Mouse (Mus musculus): ENCODE measurements around the gene Usf1. TPM values are rescaled to one million over a fixed set of nuclear protein-coding genes. Genes with fewer than 3 reads are reported as not detected.

Usf1 gene
- total RNA-seq (2021): 10 to 100 TPM; 40.1 to 42.5 TPM
- long read RNA-seq, experiment 1, partial matches to known transcripts: 2 of 10 reads
- long read RNA-seq, experiment 1, other reads (novel, unspliced or antisense): 1 of 10 reads
- long read RNA-seq, experiment 2, partial matches to known transcripts: 0 of 7 reads
- long read RNA-seq, experiment 2, other reads (novel, unspliced or antisense): 3 of 7 reads

DNA sequence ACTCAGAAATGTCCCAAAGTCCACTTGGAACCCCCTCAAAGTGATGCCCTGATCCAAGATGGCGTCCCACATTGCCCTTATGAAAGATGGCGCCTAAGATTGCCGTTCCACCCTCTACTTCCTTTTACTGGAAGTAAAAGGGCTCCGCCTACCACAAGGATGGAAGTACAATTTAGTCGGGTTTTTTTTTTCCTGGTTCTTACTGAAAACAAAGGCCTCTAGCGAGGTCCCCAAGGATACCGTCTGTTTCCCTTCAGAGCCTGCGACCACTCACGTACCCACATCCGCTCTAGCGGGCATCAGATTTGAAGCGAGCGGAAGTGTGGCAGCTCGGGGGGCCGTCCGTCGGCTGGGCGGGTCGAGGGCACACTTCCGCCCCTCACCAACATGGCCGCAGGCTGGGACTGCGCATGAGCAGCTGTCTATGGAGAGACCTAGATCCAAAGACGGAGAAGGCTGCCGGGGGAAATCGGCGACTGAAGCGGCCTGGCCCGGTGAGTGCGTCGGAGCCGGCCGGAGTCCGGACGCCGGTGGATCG is at the start of gene Usf1:
Usf1 (plus strand) TSS at position 367 of the 538 bp plus-strand sequence.
- peak; percentile 96 to 97 for DNase-seq

DNA sequence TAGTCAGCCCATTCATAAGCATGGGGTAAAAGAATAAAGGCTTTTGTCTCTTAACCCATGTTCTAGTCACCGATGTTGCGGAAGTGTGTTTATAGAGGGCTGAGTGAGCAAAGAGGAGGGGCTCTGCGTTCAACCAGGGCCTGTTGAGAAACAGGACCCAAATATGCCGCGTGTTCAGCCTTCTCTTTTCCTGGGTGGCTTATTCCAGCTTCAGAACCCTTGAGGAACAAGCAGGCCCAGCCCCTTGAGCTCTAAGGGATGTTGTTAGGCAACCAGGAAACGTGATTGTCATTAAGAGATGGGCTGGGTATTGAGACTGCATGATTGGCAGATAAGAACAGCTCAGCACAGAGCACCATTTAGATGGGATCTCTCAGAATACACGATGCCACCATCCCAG is 45.2 kb upstream of the Usf1 start:
- peak in 1 of 2 experiments; percentile 27 for DNase-seq

DNA sequence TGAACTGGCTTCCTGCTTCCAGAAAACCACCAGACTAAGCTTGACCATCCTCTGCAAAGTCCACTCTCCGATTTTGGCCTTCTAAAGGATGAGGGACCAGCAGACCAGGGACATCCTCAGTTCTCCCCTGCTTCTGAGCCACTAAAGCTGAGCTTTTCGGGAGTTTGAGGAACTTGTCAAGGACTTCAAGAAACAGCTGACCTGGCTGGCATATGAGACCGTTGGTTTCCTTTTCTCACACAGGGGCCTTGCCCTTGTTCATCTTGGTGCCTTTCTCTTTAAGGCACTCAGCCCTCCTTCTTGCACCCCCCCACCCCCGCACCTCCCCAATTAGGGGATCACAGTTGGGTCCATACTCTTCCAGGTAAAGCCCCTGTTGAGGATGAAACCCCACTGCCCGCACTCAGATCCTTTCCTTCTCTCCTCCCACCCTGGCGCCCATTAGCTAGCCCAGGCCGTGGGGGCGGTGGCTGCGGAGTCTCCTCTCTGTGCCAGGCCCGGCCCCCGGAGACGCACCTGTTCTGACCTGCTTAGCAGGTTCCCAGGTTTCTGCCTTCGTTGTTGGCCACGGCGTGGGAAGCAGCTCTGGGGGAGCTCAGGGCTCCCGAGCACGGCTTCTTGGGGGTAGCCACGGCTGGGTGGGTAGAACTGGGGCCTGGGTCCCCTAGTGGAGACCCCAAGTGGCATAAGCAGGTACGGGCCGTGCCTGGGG is 41.1 kb upstream of the Usf1 start, which contains the start of gene Nectin4:
Nectin4 (plus strand) TSS at position 255 of the 712 bp plus-strand sequence.
- DNase-seq: peak in 1 of 2 experiments; percentile 39

DNA sequence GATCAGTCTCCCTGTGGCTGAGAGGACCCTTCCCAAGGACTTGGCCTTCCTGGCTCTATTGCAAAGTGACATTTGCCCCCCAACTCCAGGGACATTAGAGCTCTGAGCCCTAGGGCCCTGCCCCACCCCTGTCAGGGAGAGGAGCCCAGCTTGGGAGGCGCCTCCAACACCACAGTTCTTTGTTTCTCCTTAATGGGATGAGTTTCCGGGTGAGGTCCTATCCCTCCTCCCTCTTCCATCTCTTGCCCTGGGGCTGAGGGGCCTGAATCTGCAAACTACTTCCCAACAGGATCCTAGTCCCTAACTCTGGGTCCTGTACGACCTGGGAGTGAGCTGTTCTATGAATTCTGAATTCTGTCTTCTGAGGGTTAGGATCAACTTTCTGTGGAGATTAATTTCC is 38.2 kb upstream of the Usf1 start:
- DNase-seq: no peak

DNA sequence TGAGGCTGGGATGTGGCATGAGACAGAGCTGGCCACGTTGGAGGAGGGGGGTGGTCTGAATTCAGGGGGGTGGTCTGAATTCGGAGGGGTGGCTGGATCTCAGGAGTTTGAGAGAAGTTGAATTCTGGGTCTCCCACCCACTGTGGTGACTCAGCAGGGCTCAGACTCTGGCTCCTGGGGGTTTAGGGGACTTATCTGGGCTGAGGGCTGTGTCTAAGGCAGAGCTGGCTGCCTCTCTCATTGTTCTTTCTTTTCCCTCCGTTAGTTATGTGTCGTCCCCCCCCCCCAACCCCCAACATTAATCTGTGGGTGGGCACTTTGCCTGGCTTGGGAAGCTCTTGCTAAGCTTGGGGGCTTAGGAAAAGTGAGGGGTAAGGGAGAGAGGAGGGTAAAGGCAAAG is 37.2 kb upstream of the Usf1 start:
- no peak for DNase-seq

DNA sequence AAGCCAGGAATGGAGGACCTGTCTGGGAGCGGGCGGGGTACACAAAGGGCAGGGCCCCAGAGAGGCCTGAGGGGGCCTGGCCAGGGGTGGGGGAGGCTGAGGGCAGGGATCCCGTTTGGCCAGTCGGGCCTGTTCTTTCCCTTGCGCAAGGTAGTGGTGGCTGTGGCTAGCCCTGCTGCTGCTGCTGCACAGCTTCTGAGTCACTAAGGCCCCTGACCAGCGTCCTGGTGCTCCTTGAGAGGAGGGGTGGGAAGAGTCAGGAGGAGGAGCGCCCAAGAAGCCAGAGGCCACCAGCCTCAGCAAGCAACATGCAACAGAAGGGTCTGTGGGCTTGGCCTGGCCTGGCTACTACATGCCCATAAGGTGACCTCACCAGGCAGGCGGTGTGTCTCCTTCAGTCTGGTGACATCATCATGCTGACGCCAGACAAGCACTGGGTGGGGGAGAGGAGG is 35.4 kb upstream of the Usf1 start:
- no peak for DNase-seq

DNA sequence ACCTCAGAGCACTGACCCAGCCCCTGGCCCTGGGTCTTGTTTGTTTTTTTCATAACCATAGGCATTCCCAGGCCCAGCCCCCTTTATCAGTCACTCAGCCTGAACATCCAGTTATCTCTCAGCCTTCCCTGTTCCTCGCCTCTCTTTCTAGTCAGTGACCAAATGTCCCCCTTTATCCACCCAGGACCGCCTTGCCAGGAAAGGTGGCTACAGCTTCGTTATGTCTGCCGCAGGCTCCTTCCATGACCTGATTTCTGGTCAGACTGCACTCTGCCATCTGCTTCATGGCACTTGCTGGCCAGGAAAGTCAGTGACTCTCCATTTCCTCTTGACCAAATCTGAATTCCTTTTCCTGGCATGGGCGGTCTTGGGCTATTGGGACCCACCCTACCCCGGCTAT is 32.8 kb upstream of the Usf1 start:
- no peak for DNase-seq

DNA sequence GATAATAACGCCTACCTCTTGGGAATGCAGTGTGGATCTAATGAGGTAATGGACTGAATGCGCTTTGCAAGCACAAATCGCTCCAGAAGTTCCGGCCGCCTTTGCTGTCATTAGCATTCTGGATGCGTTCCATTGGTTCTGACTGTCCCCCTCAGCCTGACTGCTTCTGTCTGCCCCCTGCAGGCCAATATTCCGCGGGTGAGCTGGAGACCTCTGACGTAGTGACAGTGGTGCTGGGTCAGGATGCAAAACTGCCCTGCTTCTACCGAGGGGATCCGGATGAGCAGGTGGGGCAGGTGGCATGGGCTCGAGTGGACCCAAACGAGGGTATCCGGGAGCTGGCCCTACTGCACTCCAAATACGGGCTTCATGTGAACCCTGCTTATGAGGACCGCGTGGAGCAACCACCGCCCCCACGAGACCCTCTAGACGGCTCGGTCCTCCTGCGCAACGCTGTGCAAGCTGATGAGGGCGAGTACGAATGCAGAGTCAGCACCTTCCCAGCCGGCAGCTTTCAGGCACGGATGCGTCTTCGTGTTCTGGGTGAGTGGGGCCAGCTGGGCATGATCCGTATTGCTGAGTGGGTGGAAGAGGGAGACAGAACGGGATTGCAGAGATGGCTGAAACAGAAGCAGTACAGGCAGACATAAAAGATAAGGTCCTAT is 31.0 kb upstream of the Usf1 start:
- DNase-seq: peak; percentile 86 to 90

DNA sequence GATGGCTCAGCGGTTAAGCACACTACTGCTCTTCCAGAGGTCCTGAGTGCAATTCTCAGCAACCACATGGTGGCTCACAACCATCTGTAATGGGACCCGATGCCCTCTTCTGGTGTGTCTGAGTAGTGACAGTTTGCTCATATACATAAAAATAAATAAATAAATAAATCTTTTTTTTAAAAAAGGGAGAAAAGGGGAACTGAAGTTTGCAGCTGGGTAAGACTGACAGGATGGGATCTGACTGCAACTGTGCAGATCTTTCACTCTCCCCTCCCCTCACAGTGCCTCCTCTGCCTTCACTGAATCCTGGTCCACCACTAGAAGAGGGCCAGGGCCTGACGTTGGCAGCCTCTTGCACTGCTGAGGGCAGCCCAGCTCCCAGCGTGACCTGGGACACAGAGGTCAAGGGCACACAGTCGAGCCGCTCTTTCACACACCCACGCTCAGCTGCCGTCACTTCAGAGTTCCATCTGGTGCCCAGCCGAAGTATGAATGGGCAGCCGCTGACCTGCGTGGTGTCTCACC is 29.0 kb upstream of the Usf1 start:
- peak in 1 of 2 experiments; percentile 23 for DNase-seq

DNA sequence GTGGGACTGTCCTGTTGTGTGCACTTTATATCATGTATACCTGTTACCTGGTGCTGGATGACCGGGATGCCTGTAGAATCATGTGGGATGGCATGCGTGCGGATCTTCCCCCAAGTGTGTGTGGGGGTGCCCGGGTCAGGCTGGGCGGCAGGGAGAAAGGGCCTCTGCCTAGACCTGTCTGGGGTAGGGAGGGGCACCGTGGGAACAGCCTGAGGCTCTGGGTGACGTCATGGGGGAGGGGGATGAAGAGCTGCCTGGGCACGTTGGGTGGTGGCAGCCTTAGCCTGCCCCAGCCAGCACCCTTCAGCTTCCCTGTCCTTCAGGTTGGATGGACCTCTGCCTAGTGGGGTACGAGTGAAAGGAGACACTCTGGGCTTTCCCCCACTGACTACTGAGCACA is 26.8 kb upstream of the Usf1 start:
- no peak for DNase-seq

DNA sequence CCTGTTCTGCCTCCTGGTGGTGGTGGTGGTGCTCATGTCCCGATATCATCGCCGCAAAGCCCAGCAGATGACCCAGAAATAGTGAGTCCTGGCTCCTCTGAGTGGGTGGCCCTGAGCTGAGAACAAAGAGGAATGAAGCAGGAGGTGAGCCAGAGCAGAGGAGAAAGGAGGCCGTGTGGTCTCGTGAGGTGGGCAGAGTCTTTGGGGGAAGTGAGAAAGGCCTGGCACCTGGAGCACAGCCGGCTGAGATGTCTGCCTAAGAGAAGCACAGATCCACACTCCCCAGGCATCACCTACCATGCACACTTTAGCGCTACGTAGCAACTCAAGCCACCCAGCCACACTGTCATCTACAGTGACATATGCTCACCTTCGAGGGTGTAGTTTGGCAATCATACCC is 25.9 kb upstream of the Usf1 start:
- no peak for DNase-seq

DNA sequence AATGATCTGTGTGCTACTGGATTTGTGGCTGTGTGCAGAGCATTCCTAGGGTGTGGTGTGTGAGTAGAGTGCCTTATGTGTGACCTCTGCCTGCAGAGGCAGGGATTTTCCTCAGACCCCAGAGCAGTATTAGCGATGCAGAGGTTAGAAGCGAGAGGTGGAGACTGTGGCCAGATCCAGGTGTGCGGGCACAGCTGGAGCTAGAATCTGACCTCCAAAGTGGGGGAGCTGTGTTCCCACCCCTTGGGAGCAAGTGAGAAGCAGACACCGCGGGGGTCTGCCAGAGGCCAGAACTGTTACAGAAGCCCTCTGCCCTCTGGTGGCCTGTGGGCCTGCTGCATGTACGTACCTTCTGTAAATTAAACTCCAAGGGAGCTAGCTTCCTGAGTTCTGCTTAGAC is 24.0 kb upstream of the Usf1 start:
- no peak for DNase-seq

DNA sequence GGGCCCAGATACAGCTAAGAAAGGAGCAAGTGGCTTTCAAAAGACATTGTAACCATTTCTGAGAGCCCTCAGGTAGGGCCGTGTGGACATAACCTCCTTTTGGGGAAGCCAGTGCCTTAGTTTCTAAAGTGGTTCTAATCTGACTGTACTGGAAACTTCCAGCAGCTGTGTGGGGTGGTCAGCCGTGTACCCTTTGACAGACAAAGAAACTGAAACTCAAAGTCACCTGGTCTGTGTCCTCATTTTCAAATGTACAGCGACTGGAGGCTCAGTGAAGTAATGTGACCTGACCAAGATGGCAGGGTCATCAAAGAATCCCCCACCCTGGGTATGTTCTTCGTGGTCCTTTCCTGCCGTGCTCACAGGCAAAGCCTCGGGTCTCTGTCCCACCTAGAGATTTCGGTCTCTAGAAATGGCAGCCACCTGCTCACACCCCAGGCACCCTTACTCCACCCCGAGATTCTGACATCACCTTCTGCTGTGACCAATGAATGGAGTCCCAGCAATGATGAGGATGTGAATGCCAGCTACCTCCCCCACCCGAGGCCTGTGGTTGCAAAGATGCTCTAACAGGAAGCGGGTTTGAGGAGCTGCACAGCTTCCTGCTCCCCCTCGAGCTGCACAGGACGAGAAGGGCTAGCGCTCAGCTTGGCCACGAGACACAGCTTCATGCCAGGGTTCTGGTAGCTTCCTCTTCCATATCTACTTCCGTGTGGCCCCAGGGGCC is 22.6 kb upstream of the Usf1 start, which contains the start of gene Arhgap30:
Arhgap30 (plus strand) TSS at position 579 of the 727 bp plus-strand sequence.
- peak; percentile 34 to 87 for DNase-seq

DNA sequence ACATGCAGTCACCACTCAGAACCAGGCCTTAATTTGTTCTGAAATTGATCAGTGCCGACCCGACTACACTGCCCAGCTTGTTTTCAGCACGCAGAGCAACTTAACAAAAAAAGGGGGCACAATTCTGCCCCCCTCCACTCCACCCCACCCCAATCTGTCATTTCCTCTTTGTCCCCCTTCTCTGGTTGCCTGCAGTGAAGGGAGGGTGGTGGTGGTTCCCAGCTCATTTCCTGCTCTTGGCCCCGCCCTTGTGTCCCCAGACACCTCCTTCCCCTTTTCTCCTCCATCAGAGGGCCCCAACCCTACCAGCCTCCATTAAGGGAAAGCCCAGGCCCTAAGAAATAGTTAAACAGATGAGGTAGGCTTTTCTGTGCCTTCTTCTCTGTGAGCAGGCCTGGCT is 21.0 kb upstream of the Usf1 start:
- DNase-seq: peak; percentile 24 to 79

DNA sequence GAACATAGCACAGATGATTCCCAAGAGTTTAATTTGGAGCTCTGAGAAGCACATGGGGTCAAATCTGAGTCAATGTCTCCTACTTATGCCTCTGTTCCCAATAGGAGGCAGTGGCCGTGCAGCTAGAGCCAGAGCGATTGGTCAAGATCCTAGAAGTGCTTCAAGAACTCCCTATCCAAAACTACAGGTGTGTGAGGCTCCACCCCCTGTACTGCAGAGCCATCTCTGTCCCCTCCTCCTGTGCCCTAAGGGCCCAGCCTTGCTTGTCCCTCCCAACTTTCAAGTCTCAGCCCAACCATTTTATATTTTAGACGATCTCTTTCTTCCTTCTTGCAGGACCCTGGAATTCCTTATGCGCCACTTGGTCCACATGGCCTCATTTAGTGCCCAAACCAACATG is 9.3 kb upstream of the Usf1 start:
- no peak for DNase-seq

DNA sequence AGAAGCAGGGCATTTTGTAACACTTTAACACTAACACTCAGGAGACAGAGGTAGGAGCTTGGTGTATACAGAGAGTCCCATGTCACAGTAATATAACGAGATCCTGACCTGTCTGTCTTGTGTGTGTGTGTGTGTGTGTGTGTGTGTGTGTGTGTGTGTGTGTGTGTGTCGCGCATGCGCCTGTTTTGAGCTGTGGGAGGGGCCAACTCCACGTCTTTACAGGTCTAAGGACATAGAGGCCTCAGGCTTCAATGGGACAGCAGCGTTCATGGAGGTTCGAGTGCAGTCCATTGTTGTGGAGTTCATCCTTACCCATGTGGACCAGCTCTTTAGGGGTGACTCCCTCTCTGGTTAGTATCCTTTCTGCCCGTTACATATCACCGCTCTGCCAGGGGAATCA is 8.1 kb upstream of the Usf1 start:
- DNase-seq: no peak

DNA sequence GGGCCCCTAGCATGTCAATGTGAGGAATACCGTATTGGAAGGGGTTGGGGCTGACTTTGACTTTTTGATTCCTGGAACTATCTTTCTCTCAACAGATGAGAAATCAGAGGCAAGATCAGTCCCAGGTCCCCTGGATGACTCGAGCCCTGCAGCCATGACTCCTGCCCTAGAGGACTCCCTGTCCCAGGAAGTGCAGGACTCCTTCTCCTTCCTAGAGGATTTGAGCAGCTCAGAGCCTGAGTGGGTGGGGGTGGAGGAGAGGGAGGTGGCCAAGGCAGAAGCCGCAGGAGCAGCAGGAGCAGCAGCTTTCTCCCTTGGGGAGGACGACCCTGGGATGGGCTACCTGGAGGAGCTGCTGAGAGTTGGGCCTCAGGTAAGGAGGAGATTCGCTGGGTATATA is 3.9 kb upstream of the Usf1 start:
- no peak for DNase-seq

DNA sequence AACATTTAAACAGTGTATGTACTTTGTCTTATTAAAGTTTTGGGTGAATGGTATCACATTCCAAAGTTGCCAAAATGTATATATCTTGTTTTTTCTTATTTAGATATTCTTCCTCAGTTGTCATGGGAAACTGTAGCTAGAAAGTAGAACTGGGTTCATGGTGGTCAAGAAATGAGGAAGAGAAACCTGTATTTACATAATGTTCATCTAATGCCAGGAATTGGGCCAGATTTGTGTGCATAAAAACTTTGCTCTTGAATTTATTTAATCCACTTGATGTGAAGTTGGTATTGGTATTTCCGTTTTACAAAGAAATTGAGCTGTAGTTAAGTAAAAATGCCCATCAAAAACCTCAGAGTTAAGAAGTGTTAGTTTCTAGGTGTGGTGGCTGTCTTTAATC is 882 bp upstream of the Usf1 start:
- no peak for DNase-seq

DNA sequence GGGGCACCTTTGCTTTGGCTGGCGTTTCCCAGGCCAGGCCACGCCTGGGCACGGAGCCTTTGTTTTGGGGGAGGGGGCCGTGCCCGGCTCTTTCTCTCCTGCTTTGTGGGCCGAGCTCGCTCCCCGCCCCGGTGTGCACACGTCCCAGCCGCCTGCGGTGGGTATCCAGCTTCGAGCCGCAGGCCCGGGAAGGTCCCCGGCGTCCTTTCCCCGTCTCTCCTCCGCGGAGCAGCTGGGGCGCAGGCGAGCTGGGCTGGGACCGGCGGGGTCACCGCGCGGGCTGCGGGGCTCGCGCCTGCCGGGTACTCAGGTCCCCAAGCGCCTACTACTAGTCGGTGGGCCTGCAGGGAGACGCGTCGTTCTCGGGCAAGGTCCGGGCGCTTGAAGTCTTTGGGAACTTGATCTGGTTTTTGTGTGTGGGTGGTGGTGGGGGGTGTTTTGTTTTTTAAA is 404 bp downstream of the Usf1 start:
- no peak for DNase-seq

DNA sequence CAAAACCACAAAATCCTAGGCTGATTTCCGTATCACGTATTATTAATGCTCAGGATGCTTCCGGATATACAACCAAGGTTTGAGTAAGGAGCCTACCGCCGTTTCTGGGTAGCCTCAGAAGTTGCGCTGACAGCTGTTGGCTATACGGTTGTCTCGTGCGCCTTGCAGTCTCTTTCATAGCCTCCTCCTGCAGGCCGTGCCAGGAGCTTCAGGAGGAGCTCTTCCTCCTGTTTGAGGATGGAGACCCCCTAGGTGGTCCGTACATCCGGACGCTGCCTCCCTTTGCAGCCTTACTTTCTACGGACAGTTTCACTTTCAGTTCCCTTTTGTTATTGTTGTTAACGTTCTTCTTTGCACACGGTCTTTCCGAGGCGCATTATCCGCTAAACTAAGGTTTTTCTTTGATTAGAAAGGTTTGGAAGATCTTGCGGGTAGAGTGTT is 908 bp downstream of the Usf1 start:
- DNase-seq: peak; percentile 52 to 67

DNA sequence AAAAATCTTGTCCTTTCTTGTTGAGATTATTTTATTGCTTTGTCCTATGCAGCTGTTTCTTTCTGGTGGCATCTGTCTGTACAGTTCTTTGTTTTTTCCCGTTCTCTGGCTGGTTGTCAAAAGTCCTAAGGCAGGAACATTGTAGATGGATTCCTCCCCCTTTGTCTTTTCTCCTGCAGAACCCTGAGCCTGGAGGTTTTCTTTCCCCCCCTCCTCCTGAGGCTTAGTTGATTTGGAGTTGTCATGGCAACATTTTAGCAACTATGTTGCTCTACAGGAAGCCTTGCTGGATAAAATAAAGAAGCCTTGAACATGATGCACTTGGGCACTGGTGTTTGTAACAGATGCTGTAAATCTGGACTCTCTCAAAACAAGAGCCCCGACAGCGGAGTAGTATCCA is 1.3 kb downstream of the Usf1 start:
- peak; percentile 39 to 47 for DNase-seq

DNA sequence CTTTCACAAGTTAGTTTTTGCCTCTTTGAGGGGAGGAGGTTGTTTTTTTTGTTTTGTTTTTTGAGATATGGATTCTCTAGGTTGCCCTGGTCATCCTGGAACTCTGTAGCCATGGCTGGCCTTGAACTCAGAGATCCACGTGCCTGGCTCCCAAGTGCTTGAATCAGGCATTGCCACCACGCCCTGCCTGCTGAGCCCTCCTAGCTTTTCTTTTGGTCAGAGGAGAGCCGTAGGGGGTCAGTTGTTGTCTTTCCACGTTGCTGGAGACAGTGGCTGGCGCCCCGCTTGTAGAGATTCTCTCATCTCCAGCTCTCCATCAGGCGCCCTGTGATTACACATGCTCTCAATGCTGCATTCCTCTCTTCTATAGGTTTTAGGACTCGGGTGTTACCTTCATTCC is 2.5 kb downstream of the Usf1 start:
- DNase-seq: no peak

All from heart, adult 18-20 months (tissue).